Mouse (Mus musculus): ENCODE results near the gene Ms4a4d. TPM values are rescaled to one million over a fixed set of nuclear protein-coding genes. Genes with fewer than 3 reads are reported as not detected.
"Not testable (repeated sequence)": the region's sequence is repeated elsewhere in the genome, so short reads cannot be mapped to it uniquely, and the experiment has no call there.

Gene Ms4a4d
- polyA plus RNA-seq, 1 experiment from 2014 or later: 1.1 TPM

DNA sequence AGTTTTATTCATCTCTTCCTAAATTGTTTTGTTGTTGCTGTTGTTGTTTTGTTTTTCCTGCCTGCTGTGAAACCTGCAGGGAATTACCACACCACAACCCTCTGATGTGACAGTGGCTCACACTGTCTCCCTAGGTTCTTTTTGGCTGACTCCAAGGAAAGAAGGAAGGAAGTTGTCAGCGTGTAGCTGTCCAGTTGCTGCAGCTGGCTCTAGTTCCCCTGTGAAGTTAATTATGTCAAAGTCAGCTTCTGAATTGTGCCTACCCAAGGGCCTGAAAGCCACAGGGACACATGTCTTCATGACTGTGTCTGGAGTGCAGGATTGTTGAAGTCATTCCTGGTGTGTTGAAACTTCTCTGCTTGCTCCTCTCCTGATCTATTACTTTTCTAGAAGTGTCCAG, 19.2 kb upstream of the Ms4a4d start:
- 29% methylated on average over 1 of the region's 1 CpGs for WGBS
- H3K9me3 ChIP-seq (replicated peaks); H3K4me3 ChIP-seq (replicated peaks); H3K4me1 ChIP-seq; H3K27ac ChIP-seq (replicated peaks); H3K9ac ChIP-seq; H3K27me3 ChIP-seq; H3K36me3 ChIP-seq; ATAC-seq (ENCODE audit: insufficient number of reproducible peaks, low FRiP score, low TSS enrichment, low read depth); H3K4me2 ChIP-seq (replicated peaks): not testable (repeated sequence)

DNA sequence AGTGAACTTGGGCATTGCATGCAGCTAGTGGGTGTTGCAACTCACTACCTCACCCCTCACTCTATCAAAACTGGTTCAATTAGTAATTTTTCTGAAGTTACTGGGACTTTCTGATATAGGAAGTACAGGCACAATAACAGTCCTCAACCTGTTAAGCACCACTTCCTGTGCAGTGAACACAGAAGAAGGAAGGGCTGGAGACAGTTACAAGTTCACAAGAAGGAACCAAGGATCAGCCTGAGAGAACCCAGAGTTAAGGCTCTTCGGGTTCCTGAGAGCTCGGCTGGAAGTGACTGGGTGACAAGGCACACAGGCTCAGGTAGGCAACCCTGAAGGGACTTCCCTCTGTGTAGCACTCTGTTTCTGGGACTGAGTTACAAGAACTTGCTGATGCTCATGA, 18.2 kb upstream of the Ms4a4d start:
- H3K27me3 ChIP-seq; H3K9me3 ChIP-seq (replicated peaks); H3K4me2 ChIP-seq (replicated peaks); ATAC-seq (ENCODE audit: insufficient number of reproducible peaks, low FRiP score, low TSS enrichment, low read depth); H3K27ac ChIP-seq (replicated peaks); H3K4me3 ChIP-seq (replicated peaks); H3K4me1 ChIP-seq; H3K36me3 ChIP-seq; H3K9ac ChIP-seq: not testable (repeated sequence)
- WGBS: 67% methylated on average over 2 of the region's 2 CpGs

DNA sequence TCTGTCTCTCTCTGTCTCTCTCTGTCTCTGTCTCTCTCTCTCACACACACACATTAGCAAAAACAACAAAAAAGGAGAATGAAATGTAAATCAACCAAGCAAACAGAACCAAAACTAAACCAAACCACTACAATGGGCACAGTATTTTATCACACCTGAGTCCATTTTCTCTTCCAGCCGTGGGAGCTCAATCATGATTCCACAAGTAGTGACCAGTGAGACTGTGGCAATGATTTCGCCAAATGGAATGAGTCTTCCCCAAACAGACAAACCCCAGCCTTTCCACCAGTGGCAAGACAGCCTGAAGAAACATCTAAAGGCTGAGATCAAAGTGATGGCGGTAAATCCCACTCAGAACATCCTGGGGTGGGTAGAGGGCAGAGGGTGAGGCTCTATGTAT, 16.5 kb upstream of the Ms4a4d start:
- Histone ChIP-seq H3K4me1 (no peaks in the 10 kb centered on the region), H3K9ac (no peak overlapping the region), H3K9me3 (replicated peaks) (no peaks in the 10 kb centered on the region), H3K27me3 (no peaks in the 10 kb centered on the region), H3K36me3 (no peaks in the 10 kb centered on the region), H3K27ac (replicated peaks) (no peak overlapping the region), H3K4me2 (replicated peaks) (no peak overlapping the region), H3K4me3 (replicated peaks) (no peak overlapping the region)
- 83% methylated on average over 3 of the region's 3 CpGs for WGBS
- ATAC-seq (ENCODE audit: insufficient number of reproducible peaks, low FRiP score, low TSS enrichment, low read depth): no peak

DNA sequence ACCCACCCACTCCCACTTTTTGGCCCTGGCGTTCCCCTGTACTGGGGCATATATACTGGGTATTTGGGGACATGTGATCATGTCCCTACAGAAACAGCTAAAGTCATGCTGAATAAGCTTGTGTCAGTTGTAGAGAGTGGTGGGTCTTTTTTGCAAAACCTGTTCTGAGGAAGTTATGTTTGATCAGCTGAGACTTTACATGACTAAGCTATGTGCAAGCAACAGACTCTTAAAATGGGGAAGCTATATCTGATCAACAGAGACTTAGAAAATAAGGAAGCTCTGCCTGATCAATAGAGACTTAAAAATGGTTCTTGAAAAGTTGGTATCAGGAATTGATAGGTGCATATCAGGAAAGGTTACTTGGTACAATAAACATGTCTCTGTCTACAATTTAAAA, 3.2 kb upstream of the Ms4a4d start:
- no peak overlapping the region for H3K27ac ChIP-seq (replicated peaks)
- no peak overlapping the region for H3K9ac ChIP-seq
- no peaks in the 10 kb centered on the region for H3K4me1 ChIP-seq
- H3K36me3 ChIP-seq: no peaks in the 10 kb centered on the region
- H3K4me2 ChIP-seq (replicated peaks): no peak overlapping the region
- H3K27me3 ChIP-seq: no peaks in the 10 kb centered on the region
- WGBS: 79% methylated on average over 1 of the region's 1 CpGs
- no peak for ATAC-seq (ENCODE audit: insufficient number of reproducible peaks, low FRiP score, low TSS enrichment, low read depth)
- no peaks in the 10 kb centered on the region for H3K9me3 ChIP-seq (replicated peaks)
- H3K4me3 ChIP-seq (replicated peaks): no peak overlapping the region

DNA sequence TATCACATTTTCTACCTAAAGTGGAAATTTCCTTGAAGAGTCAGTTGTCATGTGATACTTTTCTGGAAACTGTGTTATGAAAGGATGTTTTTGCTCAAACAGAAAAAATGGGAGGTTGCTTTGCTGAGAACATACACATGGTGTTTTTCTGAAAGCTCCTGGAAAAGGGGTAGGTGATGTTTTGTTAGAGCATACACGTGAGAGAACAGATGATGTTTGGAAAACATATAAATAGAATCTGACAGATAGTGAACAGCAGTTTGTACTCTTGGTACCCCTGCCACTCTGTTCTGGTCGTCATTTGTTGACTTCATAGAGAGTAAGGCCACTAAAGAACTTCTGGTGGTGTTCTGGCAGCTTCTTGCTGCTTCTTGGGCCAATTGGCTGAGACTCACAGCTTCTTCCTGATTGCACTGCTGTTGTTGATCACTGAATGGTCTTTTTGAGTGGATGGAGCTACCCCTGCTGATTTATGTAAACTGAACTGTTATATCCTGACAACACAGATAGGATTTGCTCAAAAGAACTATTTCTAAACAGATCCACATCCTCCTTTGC, 2.6 kb upstream of the Ms4a4d start:
- no peaks in the 10 kb centered on the region for H3K4me1 ChIP-seq
- H3K9me3 ChIP-seq (replicated peaks): no peaks in the 10 kb centered on the region
- H3K27me3 ChIP-seq: no peaks in the 10 kb centered on the region
- ATAC-seq (ENCODE audit: insufficient number of reproducible peaks, low FRiP score, low TSS enrichment, low read depth): no peak
- 52% methylated on average over 2 of the region's 2 CpGs for WGBS
- H3K9ac ChIP-seq: no peak overlapping the region
- no peak overlapping the region for H3K27ac ChIP-seq (replicated peaks)
- no peak overlapping the region for H3K4me2 ChIP-seq (replicated peaks)
- no peak overlapping the region for H3K4me3 ChIP-seq (replicated peaks)
- no peaks in the 10 kb centered on the region for H3K36me3 ChIP-seq

DNA sequence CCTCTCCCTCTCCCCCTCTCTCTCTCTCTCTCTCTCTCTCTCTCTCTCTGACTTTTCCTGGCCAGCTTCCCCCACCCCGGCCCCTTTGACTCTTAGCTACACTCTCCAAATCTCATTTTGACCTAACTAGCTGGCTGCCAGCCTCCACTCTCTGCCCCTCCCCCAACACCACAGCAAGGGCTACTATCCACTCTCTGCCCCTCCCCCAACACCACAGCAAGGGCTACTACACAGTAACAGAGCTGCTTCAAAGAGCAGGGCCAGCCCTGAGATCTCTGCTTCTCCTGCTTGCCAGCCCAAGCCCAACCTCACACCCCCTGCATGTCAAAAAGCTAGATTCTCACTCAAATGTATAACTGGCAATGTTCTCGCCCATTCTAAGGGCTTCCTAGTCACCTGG, 735 bp downstream of the Ms4a4d start:
- no peaks in the 10 kb centered on the region for H3K36me3 ChIP-seq
- H3K27ac ChIP-seq (replicated peaks): no peak overlapping the region
- no peaks in the 10 kb centered on the region for H3K9me3 ChIP-seq (replicated peaks)
- H3K27me3 ChIP-seq: no peaks in the 10 kb centered on the region
- H3K4me1 ChIP-seq: no peaks in the 10 kb centered on the region
- H3K4me2 ChIP-seq (replicated peaks): no peak overlapping the region
- H3K4me3 ChIP-seq (replicated peaks): no peak overlapping the region
- WGBS: 21% methylated on average over 2 of the region's 2 CpGs
- H3K9ac ChIP-seq: no peak overlapping the region
- no peak for ATAC-seq (ENCODE audit: insufficient number of reproducible peaks, low FRiP score, low TSS enrichment, low read depth)

DNA sequence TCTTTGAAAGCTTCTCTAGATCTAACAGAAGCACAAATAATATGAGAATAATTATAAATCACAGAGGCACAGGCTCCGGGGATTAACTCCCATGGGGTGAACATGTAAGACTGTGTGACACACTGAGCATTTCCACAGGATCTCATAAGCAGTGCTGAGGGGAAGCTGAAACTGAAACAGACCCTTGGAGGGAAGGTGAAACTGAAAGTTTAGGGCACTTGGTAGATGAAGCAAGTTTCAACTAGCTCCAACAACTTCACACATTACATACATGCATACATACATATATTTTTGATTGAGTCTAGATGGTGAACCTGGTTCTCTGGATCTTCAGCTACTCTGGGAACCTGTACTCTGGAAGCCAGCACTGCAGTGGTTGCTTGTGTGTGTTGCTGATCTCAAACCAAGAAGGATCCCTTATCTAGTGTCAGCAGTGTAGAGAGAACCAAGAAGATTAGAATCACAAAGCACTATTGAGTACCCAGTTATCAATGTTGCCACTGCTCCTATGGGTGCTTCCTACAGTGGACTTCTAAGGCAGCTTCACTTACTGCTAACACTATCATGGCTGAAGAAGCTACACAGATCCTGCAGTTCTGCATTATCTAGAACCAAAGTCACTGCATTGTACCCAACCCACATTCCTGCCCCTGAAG, 3.7 kb downstream of the Ms4a4d start:
- H3K4me3 ChIP-seq (replicated peaks): not testable (repeated sequence)
- WGBS: 82% methylated on average over 1 of the region's 1 CpGs

DNA sequence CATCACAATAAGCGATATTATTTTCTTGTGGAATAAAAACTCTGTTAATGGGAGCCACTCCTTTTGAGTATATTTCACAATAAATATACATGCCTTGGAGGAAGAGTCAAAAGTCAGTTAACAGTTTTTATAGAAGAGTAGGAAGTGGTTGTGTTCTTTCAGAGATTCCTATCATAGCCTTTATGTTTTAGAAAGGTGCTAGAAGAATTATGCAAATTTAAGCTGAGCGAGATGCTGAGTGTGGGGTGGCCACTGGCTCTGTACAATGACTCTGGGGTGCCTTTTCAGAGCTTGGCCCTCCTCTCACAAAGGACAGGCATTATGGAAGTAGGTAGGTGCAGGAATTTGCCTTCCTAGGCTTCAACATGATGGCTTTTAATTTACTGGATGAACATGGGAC, 7.8 kb downstream of the Ms4a4d start:
- not testable (repeated sequence) for H3K4me2 ChIP-seq (replicated peaks); ATAC-seq (ENCODE audit: insufficient number of reproducible peaks, low FRiP score, low TSS enrichment, low read depth); H3K27ac ChIP-seq (replicated peaks); H3K9ac ChIP-seq; H3K36me3 ChIP-seq; H3K27me3 ChIP-seq; H3K4me3 ChIP-seq (replicated peaks); H3K4me1 ChIP-seq; H3K9me3 ChIP-seq (replicated peaks)
- 82% methylated on average over 2 of the region's 2 CpGs for WGBS

More for the DNA sequence above, 3.7 kb downstream of the Ms4a4d start:
- not testable (repeated sequence) for H3K36me3 ChIP-seq; H3K9ac ChIP-seq; ATAC-seq (ENCODE audit: insufficient number of reproducible peaks, low FRiP score, low TSS enrichment, low read depth); H3K9me3 ChIP-seq (replicated peaks); H3K27ac ChIP-seq (replicated peaks); H3K4me1 ChIP-seq; H3K4me2 ChIP-seq (replicated peaks); H3K27me3 ChIP-seq

DNA sequence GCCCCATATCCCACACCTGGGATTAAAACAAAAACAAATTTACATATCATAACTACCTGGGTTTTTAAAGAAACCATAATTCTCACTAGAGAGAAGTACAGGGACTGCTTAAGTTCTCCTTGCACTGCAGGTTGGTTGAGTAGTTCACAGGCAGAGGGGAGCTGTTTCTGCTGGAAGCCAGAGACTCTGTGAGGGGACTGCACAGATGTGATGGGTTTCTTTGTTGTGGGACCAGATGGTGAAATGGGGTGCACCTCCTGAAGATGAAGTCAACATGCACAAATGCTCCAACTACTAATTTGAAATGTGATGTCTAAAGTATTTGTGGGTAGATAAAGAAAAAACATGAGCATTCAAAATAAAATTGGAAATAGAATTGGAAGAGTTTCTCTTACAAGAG, 11.3 kb downstream of the Ms4a4d start:
- Histone ChIP-seq H3K4me2 (replicated peaks) (no peak overlapping the region), H3K27me3 (no peaks in the 10 kb centered on the region), H3K36me3 (no peaks in the 10 kb centered on the region), H3K9ac (no peak overlapping the region), H3K4me3 (replicated peaks) (no peak overlapping the region), H3K27ac (replicated peaks) (no peak overlapping the region), H3K9me3 (replicated peaks) (no peaks in the 10 kb centered on the region), H3K4me1 (no peaks in the 10 kb centered on the region)
- no peak for ATAC-seq (ENCODE audit: insufficient number of reproducible peaks, low FRiP score, low TSS enrichment, low read depth)

DNA sequence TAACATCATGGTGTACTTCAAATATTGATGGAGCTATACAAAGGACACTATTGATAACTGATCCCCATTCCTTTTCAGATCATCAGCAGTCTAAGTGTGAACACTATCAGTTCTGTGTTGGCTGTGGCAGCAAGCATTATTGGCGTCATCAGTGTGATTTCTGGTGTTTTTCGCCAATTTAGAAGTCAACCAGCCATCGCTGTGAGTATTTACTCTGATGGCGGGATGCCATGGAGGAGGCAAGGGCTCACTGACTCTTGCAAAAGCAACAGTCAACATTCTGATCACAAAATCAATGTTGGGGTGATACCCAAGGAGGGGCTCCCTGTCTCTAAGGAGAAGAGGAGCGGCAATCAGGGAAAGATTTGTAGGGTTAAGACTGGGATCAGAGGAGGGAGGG, 18.1 kb downstream of the Ms4a4d start:
- 85% methylated on average over 5 of the region's 5 CpGs for WGBS

DNA sequence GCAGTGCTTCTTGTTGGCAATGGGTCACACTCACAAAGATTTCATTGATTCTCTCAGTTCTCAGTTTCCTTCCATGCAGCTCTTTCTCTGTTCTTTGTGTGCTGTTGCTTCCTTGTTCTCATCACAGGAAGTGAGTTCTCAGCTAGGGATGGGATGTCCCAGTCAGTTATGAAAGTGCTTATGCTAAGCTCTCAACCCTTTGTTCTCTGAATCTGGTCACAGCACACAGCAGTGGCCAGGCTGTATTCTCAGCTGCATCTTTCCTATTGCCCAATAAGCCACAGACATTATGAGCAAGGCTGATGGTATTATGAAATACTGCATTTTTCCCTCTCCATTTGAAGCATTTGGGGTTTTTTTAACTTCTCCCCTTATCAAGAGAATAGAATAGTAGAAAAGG, 23.0 kb downstream of the Ms4a4d start:
- H3K4me1 ChIP-seq; H3K27ac ChIP-seq (replicated peaks); H3K9me3 ChIP-seq (replicated peaks); H3K9ac ChIP-seq; H3K27me3 ChIP-seq; H3K4me3 ChIP-seq (replicated peaks); ATAC-seq (ENCODE audit: insufficient number of reproducible peaks, low FRiP score, low TSS enrichment, low read depth); H3K4me2 ChIP-seq (replicated peaks); H3K36me3 ChIP-seq: not testable (repeated sequence)

More for the DNA sequence above, 18.1 kb downstream of the Ms4a4d start:
- H3K9ac ChIP-seq: no peak overlapping the region
- H3K4me3 ChIP-seq (replicated peaks): no peak overlapping the region
- H3K36me3 ChIP-seq: no peaks in the 10 kb centered on the region
- no peaks in the 10 kb centered on the region for H3K9me3 ChIP-seq (replicated peaks)
- no peak overlapping the region for H3K27ac ChIP-seq (replicated peaks)
- no peaks in the 10 kb centered on the region for H3K4me1 ChIP-seq
- H3K27me3 ChIP-seq: no peaks in the 10 kb centered on the region
- no peak for ATAC-seq (ENCODE audit: insufficient number of reproducible peaks, low FRiP score, low TSS enrichment, low read depth)
- no peak overlapping the region for H3K4me2 ChIP-seq (replicated peaks)

DNA sequence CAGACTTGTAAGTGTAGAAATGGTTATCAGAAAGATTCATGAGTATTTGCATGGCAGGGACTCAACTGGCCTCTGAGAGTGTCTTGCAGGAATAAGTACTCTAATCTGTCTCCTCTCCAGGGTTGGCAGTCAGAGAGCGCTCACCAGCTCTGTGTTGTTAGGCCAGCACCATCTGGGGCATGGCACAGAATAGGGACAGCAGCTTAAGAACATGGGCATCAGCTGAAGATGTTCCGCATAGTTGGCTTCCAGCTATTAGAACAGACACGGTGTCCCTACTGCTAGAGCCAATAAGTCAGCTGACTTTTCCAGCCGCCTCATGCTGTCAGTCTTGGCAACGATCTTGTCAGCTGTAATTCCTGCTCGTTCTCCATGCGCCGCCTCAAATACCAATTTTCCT, 38.4 kb downstream of the Ms4a4d start:
- H3K27ac ChIP-seq (replicated peaks): no peak overlapping the region
- no peaks in the 10 kb centered on the region for H3K36me3 ChIP-seq
- H3K27me3 ChIP-seq: no peaks in the 10 kb centered on the region
- no peak overlapping the region for H3K4me3 ChIP-seq (replicated peaks)
- H3K9ac ChIP-seq: no peak overlapping the region
- WGBS: 80% methylated on average over 8 of the region's 8 CpGs
- H3K4me2 ChIP-seq (replicated peaks): no peak overlapping the region
- no peak for ATAC-seq (ENCODE audit: insufficient number of reproducible peaks, low FRiP score, low TSS enrichment, low read depth)
- H3K4me1 ChIP-seq: no peaks in the 10 kb centered on the region
- H3K9me3 ChIP-seq (replicated peaks): no peaks in the 10 kb centered on the region
